Mouse (Mus musculus) gastrocnemius, adult 8-10 months (tissue): Measurements from ENCODE around the gene Gstm1. TPM values are rescaled to one million over a fixed set of nuclear protein-coding genes. Genes with fewer than 3 reads are reported as not detected.

Experiments used
- DNase-seq, 2 experiments: peaks; one replicate each; pipeline ENCODE4 v3.0.0; 2022; ENCODE audit warnings: low spot score in 2 of 2
- total RNA-seq, 4 experiments: library from RNA; stranded (reverse); gene quantifications; 2 replicates each; pipeline ENCODE4 v1.2.4; 2022

The Gstm1 gene
- total RNA-seq, 4 experiments from 2014 or later = 166 to 199 (median 185) TPM

- DNase-seq = no peak
These were observed 51.1 kb downstream of the Gstm1 start for GRCm38 (mm10) chr3:107966631-107967030.

GRCm38 (mm10) chr3:107965592-107965991 is 52.2 kb downstream of the Gstm1 start:
- no peak for DNase-seq

- DNase-seq = no peak
These were observed 53.0 kb downstream of the Gstm1 start for GRCm38 (mm10) chr3:107964656-107965308.

- no peak for DNase-seq
These were observed 53.7 kb downstream of the Gstm1 start for GRCm38 (mm10) chr3:107964026-107964425.

Other genes starting within 250 kb of the Gstm1 start
- gene Eps8l3, start 140.7 kb downstream of the Gstm1 start, total RNA-seq = not detected
- 10 to 100 TPM; 86.8 to 93.3 (median 88.1) TPM for gene Gstm5, start 122.2 kb downstream of the Gstm1 start, total RNA-seq
- gene Gstm7, start 86.2 kb downstream of the Gstm1 start, total RNA-seq = 10 to 100 TPM in 2 of 4 experiments, 1 to 10 TPM in 2; 7.4 to 17.1 (median 10.1) TPM
- gene Gstm6, start 74.2 kb downstream of the Gstm1 start, total RNA-seq = under 1 TPM in 3 of 4 experiments, not detected in 1; 0.44 to 0.92 (median 0.67) TPM
- not detected for gene Gstm3, start 48.7 kb downstream of the Gstm1 start, total RNA-seq
- gene Gstm2, start 31.5 kb downstream of the Gstm1 start, total RNA-seq = 100 to 1,000 TPM in 2 of 4 experiments, 10 to 100 TPM in 2; 78.6 to 144 (median 111) TPM
- gene Gstm4, start 26.9 kb upstream of the Gstm1 start, total RNA-seq = 10 to 100 TPM; 11.7 to 18.7 (median 14.1) TPM
- 1 to 10 TPM; 3.1 to 4.4 (median 3.6) TPM for gene Ampd2, start 68.7 kb upstream of the Gstm1 start, total RNA-seq
- gene Gnat2, start 74.8 kb upstream of the Gstm1 start, total RNA-seq = 1 to 10 TPM in 1 of 4 experiments, under 1 TPM in 3; 0.62 to 1.1 (median 0.82) TPM
- gene Gnai3, start 128.2 kb upstream of the Gstm1 start, total RNA-seq = 10 to 100 TPM in 3 of 4 experiments, 1 to 10 TPM in 1; 7.7 to 11.5 (median 10.5) TPM
- gene Gpr61, start 136.9 kb upstream of the Gstm1 start, total RNA-seq = not detected
- 10 to 100 TPM; 30.3 to 36.5 (median 32.6) TPM for gene Amigo1, start 168.4 kb upstream of the Gstm1 start, total RNA-seq
- 1 to 10 TPM; 3.0 to 3.8 (median 3.4) TPM for gene Cyb561d1, start 183.2 kb upstream of the Gstm1 start, total RNA-seq
- 1 to 10 TPM; 5.9 to 7.4 (median 6.6) TPM for gene Atxn7l2, start 193.0 kb upstream of the Gstm1 start, total RNA-seq
- gene Sypl2, start 208.7 kb upstream of the Gstm1 start, total RNA-seq = 100 to 1,000 TPM; 240 to 296 (median 244) TPM
- 10 to 100 TPM; 57.8 to 63.3 (median 60.8) TPM for gene Psma5, start 239.0 kb upstream of the Gstm1 start, total RNA-seq